Mouse (Mus musculus) cerebellum, postnatal 36 days (tissue): ENCODE results near the gene Krt87.

Experiments
- DNase-seq, 2 experiments: peaks; one replicate each; pipeline ENCODE4 v3.0.0; 2021 to 2022; ENCODE audit warnings: mixed read lengths in 2 of 2

Gene Krt87

DNA sequence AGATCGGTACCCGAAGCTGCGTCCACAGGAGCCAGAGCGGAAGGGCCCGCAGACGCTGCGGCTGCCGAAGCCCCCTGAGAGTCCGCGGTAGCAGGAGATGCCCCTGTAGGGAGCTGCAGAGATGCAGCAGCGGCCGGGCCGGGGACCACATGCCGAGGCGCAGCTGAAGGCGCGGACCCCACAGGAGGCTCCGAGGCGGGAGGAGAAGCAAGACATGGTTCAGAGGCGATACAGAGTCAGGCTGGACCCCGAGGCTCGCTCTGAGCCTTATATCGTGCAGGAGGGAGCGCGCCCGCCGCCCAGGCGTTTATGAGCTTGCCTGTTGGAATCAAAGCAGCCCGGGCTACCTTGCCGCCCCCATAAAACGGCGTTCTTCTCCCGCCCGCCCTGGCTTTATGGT is at the start of gene Krt87:
Gene Krt87, minus strand, starts transcription at position 250 of the 400 bp plus-strand sequence.
- no peak for DNase-seq

DNA sequence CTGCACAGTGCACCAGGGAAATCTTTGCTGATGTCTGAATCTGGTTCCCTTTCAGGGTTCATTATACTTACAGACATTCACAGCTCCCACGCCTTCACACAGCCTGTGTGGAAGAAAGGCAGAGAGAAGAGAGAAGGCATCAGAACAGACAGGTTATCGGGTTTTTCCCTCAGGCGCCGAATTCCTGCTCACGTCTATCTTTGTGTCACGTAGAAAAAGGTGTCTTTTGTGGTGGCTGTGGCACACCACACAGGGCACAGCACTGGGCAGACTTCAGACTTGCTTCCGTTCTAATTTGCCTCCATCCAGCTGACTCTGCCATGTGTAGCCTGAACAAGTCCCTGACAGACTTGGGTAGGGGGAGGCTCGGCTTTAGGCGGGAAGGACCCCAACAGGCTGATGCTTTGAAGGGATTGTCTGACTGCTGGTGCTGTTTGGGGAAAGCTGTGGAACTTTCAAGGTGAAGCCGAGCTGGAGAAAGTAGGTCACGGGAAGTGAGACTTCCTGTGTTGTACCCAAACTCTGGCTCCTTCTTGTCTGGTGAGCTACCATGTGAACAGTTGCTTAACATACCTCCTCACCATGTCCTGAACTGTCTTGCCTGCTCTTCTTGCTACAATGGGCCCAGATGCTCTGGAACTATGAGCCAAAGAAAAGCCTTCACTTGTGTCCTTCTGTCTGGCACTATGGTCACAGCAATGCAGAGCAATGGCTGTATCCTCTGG is 47.5 kb upstream of the Krt87 start:
- DNase-seq, result no peak

DNA sequence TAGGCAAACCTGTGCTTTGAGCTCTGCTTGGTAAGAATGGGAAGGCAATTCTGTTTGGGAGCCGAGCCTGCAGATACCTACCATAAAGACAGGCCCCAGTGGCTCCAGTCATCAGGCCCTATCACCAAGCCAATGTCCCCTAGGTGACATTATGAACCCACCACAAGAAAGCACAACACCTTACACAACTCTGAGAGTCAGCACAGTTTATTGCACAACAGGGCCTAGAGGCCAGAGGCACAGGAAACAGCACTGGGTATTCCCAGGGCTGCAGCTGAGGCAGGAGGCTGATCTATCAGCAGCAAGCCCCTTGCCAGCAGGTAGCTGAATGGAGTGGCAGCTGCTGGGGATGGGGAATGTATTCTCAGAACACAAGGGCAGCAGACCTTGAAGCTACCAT is 46.3 kb upstream of the Krt87 start:
- no peak for DNase-seq

DNA sequence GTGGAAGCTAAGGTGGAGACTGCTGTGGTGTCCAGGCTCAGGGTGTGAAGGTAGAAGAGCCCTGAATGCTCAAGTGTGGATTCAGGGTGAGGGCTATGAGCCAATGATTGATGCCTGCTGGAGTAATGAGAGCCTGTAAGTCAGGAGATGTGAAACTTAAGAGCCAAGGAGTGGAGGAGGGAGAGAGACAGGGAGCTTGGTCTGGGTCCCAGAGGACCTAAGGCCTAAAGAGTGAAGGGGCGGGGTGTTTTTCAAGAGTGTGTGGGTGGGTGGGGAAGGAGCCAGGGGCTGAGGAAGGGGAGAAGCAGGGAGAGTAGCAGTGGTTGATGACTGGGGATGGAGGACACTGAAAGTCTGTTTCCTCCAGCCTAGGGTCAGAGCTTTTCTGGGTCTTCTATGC is 45.0 kb upstream of the Krt87 start:
- no peak for DNase-seq

DNA sequence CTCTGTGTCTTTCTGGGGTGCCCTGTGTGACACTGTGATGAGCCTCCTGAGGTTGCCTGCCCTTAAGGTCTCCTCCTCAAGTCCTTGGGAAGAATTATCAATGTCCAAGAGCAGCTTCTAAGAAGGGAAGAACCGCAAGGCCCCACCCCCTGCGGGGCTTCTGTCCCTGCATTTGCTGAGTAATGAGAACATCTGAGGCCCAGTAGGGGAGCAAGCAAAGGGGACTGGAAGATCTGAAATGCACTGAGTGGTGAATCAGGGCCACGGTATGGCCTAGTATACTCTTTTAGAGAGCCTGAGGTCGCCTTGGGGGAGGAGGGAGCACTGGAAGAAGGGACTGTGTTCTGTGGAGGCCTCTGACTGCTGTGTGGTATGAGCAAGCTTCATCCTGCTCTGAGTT is 43.5 kb upstream of the Krt87 start:
- DNase-seq, result no peak

DNA sequence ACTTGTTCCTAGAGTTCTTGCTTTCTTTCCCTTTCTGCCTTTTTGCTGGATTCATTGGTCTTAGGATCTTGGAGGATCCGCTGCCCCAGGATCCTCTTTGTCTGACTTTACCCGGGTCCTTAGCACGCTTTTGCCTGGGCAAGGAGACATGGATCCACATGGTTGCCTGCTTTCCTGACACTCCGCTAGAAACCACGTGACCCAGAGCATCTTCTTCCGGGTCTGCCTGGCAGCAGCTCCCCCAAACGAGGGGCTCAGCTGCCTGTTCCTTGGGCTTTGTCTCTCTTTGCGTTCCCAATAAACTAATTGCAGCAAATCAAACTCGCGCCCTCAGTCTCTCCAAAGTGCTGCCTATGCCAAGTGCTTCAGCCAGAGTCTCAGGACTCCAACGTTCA is 41.1 kb upstream of the Krt87 start:
- no peak for DNase-seq

DNA sequence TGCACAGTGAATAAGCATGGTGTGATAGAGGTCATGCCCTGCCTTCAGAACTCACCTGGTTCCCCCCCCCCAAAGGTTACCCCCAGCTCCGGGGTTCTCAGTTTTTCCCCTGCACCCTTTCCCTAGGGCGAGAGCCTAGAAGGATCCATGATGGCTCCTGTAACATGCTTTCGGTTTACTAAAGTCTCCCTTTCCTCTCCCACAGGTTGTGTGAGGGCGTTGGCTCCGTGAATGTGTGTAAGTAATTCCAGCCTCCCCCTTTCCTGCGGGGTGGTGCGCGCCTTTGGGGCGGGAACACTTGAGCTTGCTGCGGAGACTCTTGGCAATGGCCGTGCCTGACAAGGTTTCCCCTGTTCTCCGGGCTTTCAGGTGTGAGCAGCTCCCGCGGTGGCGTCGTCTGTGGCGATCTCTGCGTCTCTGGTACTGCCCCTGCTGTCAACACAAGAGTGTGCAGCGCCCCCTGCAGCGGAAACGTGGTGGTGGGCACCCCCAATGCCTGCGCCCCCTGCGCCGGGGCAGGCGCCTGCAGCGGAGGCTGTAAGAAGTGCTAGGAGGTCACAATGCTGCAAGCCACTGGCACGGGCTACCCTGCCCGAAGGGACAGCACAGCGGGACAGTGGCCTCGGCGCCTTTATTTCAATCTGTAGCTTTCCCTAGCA is 40.5 kb upstream of the Krt87 start:
- peak; percentile 38 to 51 for DNase-seq

DNA sequence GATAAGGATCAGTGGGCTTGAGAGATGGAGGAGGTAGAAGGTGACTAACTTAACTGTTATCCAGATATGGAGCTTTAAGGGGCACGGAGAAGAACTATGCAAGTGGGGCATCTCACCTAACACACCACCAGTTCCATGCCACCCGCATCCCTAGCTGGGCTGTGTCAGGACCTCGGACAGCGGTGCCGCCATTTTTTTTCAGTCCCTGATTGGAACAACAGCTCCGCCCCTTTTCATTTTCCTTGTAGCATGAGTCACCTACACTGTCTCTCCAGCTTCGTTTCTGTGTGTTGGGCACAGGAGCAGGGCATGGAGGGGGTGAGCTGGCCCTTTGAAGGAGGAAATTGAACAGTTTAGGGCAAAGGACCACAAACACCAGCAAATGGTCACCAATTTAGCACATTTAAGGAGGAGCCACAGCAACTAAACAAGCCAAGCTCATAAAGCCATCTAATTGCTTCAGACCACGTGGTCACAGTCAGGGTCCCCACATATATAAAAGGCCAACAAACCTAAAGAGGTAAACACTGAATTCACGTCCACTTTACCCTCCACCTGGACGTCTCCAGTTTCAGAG is 34.4 kb upstream of the Krt87 start, which contains the start of gene Krt86:
Gene Krt86, plus strand, starts transcription at position 527 of the 577 bp plus-strand sequence.
- no peak for DNase-seq

DNA sequence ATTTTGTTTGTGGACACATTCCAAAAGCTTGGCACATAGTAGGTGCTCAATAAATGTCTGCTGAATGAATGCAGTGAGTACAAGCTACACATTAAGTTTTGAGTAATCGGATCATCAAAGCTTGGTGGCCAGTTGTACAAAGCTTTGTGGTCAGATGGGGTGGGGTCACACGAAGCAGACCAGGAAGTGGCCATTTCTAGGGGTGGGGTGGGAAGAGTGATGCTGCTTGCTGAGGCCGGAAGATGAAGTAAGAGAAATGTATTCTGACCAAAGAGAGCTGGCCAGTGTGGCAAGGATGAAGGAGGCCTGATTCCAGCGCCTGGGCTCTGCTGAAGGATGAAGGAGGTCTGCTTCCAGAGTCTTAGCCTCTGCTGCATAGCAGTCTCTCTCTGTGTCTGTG is 30.5 kb upstream of the Krt87 start:
- DNase-seq, result no peak

DNA sequence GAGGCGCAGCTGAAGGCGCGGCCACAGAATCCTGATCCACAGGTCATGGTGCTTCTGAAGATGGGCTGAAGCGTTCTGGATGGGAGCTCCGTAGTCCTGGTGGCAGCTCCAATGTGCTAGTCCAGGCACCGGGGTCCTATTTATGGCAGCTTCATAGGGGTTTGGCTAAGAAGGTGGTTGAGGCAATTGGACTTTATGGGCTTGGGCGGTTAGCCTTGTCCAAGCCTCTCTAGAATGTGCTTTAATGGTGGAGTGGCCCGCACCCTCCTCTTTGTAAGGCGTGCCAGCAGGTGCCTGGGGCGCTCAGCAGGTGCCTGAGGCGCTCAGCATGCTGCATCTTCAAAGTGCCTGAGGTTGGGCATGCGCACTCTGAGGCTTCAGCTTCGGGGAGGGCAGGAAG is 25.0 kb upstream of the Krt87 start, which contains the start of gene Krt81:
Gene Krt81, minus strand, starts transcription at position 101 of the 400 bp plus-strand sequence.
- no peak for DNase-seq

DNA sequence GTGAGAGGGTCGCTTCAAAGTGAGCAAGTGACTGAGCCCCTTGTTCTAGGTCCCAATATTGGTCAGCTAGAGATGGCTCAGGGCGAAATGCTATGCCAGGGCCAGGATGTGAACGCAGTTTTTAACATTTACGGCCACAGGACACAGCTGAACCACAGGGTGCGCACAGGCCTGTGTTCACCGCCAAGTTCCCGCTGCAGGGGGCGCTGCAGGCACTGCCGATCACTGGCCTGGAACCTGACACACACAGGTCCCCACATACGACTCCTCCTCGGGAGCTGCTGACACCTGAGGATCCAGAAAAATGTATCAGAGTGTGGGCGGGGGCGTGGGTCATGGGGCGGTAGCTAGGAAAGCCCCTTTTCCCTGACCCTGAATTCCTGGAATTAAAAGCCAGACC is 20.7 kb upstream of the Krt87 start:
- peak in 1 of 2 experiments; percentile 13 for DNase-seq

DNA sequence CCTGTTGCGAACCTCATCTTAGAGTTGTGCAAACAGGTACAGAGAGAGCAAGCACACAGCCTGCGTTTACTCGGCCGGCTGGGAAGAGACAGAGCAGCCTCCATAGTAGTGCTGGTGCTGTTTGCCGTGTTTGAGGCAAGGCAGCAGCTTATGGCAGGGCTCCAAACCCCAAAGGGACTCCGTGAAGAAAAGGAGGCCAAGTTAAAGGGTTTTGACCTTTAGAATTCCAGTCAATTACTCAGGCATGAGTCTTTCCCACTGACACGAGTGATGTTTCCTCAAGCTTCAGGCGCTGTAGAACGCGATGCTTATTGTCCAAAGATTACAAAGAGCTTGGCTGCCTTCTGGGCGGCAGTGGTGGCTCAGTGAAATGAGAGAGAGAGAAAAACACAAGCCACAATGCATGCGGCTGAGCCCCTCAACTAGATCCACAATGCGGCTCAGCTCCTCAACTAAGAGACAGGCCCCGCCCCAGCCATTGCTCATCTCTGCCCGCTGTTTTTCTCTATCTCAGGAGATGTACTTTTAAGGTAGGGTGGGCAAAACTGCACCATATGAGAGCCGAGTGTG is 19.8 kb upstream of the Krt87 start:
- no peak for DNase-seq

DNA sequence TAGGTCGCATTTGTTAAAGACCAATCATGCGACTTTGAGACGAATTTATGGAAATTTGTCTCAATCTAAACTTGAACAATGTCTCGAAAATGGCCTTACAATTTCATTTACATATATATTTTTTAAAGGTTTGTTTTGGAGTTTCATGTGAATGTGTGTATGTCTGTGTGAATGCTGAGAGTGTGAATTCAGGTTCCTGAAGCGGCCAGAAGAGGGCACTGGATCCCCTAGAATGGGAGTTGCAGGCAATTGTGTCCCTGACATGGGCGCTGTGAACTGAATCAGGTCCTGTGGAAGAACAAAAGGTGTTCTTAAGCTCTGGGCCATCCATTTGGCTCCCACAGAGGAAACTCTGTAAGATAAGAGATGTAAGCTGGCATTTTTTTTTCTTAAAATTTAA is 17.3 kb upstream of the Krt87 start:
- DNase-seq, result no peak

DNA sequence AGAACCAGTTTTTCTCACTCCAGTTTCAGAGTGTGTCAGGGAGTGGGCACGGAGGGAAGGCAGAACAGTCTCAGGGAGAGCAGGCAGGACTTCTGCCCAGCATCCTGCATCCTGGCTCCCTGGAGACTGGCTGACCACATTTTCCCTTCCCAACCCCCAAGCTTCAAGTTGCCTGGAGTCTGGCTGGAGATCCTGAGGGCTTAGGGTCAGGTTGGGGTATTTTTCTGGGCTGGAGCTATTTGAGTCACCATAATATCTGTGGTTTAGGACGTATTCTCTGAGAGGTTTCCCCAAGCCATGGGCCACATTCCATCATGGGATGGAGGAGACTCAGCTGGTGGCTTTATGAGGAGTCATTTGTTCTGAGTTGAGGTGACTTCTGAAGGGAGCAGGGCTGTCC is 16.7 kb upstream of the Krt87 start:
- no peak for DNase-seq

DNA sequence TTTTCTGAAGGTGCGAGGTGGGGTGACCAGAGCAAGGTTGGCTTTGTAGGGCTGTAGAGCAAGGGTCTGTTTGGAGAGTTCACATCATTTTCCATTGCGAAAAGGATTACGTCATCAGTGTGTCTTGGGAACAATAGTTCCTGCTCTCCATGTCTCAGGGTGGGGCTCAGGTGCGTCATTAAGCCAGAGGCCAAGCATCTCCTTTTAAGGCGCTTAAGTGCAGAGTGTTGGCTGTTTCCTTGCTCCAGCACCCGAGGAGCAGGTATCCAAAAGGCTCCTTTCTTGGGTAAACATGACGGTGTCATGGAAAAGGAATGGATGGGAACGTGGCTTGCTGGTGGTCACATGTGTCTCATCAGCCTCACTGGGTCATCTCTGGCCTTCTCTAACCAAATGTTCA is 16.2 kb upstream of the Krt87 start:
- DNase-seq, result no peak

DNA sequence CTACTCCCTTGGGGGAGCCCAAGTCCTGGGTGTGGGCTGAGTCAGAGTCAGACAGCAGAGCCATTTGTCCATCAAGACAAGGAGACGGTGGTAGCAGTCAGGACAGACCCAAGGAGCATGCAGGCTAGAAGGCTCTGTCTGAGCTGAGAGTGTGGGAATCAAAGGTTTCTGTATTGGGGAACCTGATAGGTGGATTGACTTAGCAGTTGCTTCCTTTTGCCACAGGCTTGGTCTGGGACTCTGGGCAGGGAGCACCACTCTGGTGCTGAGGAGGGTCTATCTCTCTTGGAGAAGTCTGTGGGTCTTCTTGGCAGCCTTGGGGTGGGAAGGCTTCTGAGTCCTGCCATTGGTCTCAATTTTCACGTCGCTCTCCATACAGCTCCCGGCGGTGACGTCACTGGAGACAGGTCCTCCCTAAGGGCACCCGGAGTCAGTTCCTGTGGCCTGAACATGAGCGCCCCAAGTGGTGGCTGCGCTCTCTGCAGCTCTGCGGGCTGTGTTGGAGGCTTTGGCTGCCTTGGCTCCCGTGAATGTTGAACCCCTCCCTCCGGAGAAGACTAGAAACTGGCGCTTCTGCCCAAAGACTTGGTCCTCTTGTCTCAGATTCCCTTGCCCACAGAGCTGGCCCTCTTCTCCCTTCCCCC is 14.6 kb upstream of the Krt87 start:
- DNase-seq, result peak; percentile 85 to 86

DNA sequence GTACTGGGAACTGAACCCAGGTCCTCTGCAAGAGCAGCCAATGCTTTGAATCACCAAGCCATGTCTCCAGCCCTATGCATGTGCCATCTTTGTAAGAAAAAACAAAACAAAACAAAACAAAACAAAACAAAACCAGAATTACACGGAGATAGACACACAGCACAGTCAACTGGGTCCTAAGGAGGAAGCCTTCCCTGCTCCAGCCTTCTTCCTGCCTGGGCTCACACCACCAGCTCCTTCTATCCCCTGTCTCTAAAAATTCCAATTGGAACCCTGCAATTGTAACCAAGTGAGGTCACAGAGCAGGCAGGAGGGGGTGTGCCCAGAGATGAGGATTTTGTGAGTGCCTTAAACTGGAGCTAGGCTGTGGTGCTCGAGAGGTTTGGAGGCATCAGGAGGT is 8.8 kb upstream of the Krt87 start, which contains the start of gene Krt88:
Gene Krt88, plus strand, starts transcription at position 301 of the 400 bp plus-strand sequence.
- no peak for DNase-seq

DNA sequence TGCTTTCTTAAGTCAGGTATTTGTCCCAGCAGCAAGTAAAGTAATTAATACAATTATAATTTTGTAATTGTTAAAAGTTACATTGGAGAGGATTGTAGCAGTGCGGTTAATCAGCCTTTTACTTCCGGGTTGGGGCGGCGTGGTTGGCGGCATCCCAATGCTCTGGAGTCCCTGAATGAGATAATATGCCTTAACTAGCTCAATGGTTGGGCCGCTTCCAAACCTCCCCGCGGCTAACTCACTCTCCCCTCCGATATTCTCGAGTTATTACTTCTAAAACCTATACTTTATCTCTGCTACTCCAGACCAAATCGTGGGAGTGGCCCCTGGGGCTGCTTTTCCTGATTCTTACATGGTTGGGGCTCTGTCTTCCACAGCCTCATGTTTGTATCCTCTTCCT is 8.0 kb upstream of the Krt87 start:
- no peak for DNase-seq

DNA sequence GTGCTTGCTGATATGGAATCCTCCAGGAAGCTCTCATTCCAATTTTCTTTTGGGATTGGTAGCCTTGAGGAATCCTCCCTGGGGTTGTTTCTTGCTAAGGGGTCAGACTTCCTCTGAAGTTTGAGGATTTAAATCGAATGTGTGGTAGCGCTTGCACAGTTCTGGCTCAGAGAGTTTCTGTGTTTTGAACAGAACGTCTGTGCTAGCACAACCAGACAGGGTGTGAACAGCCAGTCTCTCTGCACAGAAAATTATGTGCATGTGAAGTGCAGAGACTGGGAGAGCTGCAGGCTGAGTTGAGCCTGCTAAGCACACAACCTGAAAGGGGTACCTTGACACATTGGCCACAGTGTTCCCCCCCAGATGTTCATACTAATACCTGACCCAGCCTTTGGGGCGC is 2.2 kb upstream of the Krt87 start:
- DNase-seq, result no peak

DNA sequence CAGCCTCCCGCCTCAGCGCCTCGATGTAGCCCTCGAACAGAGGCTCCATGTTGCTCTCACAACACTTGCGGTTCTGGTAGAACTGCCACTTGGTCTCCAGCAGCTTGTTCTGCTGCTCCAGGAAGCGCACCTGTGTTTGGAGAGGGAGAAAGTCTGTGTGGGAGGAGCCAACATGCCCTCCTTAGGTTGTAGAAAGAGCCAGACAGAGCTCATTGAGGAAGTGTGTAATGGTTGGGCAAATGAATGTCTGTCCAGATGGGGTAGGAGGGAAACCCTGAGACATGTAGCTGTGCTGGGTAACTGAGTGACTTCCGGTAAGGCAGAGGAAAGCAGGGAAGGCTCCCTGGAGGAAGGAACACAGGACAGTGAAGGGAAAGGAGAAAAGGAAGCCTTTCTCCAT is 2.0 kb downstream of the Krt87 start:
- no peak for DNase-seq

DNA sequence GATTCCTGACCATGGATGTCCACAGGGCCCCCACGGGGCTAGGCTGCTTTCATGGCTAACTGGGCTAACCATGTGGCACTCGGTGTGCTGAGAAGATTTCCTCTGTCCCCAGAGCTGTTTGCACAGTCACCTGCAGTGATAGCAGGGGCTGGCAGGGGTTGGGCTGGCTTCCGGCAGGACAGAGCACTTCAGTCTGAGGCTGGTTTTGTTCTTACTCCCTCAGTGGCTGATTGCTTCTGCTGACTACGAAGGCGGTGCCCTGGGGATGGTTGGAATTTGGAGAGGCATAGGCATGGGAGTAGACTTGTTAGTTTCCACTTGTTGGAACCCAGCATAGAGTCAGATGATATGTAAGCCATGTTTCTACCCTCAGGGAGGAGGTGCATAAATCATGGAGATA is 13.7 kb downstream of the Krt87 start:
- DNase-seq, result no peak

DNA sequence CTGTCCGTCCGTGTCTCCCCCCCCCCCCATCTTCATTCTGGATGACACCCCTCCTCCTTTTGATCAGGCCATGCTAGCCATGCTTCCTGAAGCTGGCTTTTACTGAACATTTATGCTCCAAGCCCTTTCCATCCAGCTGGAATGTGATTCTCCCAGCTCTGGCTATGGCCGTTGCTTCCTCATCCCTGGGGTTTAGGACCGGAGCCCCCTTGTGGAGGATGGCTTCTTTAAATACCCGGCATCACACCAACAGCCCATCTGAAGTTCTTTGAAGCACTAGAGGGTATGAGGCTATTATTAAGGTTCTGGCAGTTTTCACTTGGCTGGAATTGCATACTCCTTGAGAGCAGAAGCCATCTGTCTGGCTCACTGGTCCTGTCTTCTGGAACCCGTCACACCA is 17.7 kb downstream of the Krt87 start:
- no peak for DNase-seq

DNA sequence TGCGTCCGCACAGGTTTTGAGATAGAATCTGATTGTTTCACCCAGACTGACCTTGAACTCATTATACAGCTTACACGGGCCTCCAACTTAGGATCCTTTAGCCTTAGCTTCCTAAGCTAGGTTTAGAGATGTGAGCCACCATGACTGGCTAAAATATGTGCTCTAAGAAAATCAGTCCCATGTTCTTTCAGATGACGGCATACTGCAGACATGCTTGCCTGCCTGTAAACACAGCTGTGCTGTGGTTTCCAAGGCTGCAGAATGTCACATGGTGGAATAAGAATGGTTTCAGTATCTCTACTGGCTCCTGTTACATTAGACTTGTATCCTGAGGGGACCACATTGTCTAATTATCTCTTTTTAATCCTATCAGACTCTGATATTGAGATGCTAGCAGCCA is 19.7 kb downstream of the Krt87 start:
- no peak for DNase-seq
